Mouse (Mus musculus) adrenal gland, postnatal 14 days (tissue): ENCODE data around the gene Armh2. TPM values are rescaled to one million over a fixed set of nuclear protein-coding genes. Genes with fewer than 3 reads are reported as not detected.
"Not testable (repeated sequence)": the region's sequence is repeated elsewhere in the genome, so short reads cannot be mapped to it uniquely, and the experiment has no call there.

Experiments used
- DNase-seq: peaks from one replicate; pipeline ENCODE4 v3.0.0; 2021; ENCODE audit warnings: mixed read lengths
- total RNA-seq: library from RNA; stranded (reverse); gene quantifications from 2 replicates; pipeline ENCODE4 v1.2.3, GENCODE M21; 2021

Armh2 gene
- total RNA-seq, 1 experiment from 2014 or later: not detected

GRCm38 (mm10) chr13:24757820-24758564 is 17.0 kb downstream of the Armh2 start:
- no peak for DNase-seq

GRCm38 (mm10) chr13:24759451-24759850 is 18.4 kb downstream of the Armh2 start:
- DNase-seq: no peak

- no peak for DNase-seq
Measured at GRCm38 (mm10) chr13:24760351-24760870, 19.4 kb downstream of the Armh2 start.

- DNase-seq: no peak
Measured at GRCm38 (mm10) chr13:24761083-24761402, 20.0 kb downstream of the Armh2 start.

GRCm38 (mm10) chr13:24761403-24762227 is 20.6 kb downstream of the Armh2 start, which contains the start of gene Gmnn:
TSS of gene Gmnn (minus strand) at chr13:24761923.
- peak; percentile 93 for DNase-seq

- DNase-seq: no peak
Measured at GRCm38 (mm10) chr13:24762254-24762653, 21.2 kb downstream of the Armh2 start.

GRCm38 (mm10) chr13:24767809-24768208 is 26.8 kb downstream of the Armh2 start:
- DNase-seq: not testable (repeated sequence)

GRCm38 (mm10) chr13:24771482-24771881 is 30.4 kb downstream of the Armh2 start:
- not testable (repeated sequence) for DNase-seq

GRCm38 (mm10) chr13:24776146-24776844 is 35.3 kb downstream of the Armh2 start:
- peak; percentile 82 for DNase-seq

GRCm38 (mm10) chr13:24778026-24778425 is 37.0 kb downstream of the Armh2 start:
- no peak for DNase-seq

GRCm38 (mm10) chr13:24778706-24779380 is 37.8 kb downstream of the Armh2 start:
- DNase-seq: no peak

GRCm38 (mm10) chr13:24781916-24782315 is 40.9 kb downstream of the Armh2 start:
- peak; percentile 75 for DNase-seq

GRCm38 (mm10) chr13:24786014-24786490 is 45.0 kb downstream of the Armh2 start:
- DNase-seq: peak; percentile 30

- DNase-seq: no peak
Measured at GRCm38 (mm10) chr13:24787477-24787876, 46.4 kb downstream of the Armh2 start.

- DNase-seq: peak; percentile 47
Measured at GRCm38 (mm10) chr13:24791349-24791748, 50.3 kb downstream of the Armh2 start.

- peak; percentile 48 for DNase-seq
Measured at GRCm38 (mm10) chr13:24792411-24793045, 51.5 kb downstream of the Armh2 start.

Other genes starting within 250 kb of the Armh2 start
- gene Ripor2, start 159.0 kb upstream of the Armh2 start, total RNA-seq: 3.4 and 20.0 TPM in 2 replicates
- 19.3 and 21.8 TPM in 2 replicates for gene Gmnn, start 20.7 kb downstream of the Armh2 start, total RNA-seq
- gene BC005537, start 60.4 kb downstream of the Armh2 start, total RNA-seq: 168 and 171 TPM in 2 replicates
- gene Acot13, start 90.3 kb downstream of the Armh2 start, total RNA-seq: 135 and 157 TPM in 2 replicates
- gene Tdp2, start 90.4 kb downstream of the Armh2 start, total RNA-seq: 24.3 and 26.0 TPM in 2 replicates
- gene D130043K22Rik, start 103.9 kb downstream of the Armh2 start, total RNA-seq: 0.83 and 1.3 TPM in 2 replicates
- gene Aldh5a1, start 196.4 kb downstream of the Armh2 start, total RNA-seq: 13.6 and 18.5 TPM in 2 replicates
- gene Gpld1, start 201.9 kb downstream of the Armh2 start, total RNA-seq: 5.1 and 13.5 TPM in 2 replicates